Mouse (Mus musculus) embryo, embryonic 11.5 days (tissue): ENCODE results near the gene Ddx54.

ENCODE experiments used
- DNase-seq: peaks from one replicate; pipeline ENCODE4 v3.0.0-alpha.2; 2012; ENCODE audit warnings: low read depth, low spot score

Ddx54 gene

GRCm38 (mm10) chr5:120612442-120612821 lies at the start of gene Ddx54, which contains the start of gene Rita1:
Gene Ddx54, plus strand, starts transcription at chr5:120612739.
Gene Rita1, minus strand, starts transcription at chr5:120612589.
- peak; percentile 92 for DNase-seq

- DNase-seq: no peak
Measured at GRCm38 (mm10) chr5:120562956-120563913, 49.3 kb upstream of the Ddx54 start.

- no peak for DNase-seq
Measured at GRCm38 (mm10) chr5:120563914-120564311, 48.6 kb upstream of the Ddx54 start.

GRCm38 (mm10) chr5:120565171-120565905 lies 47.2 kb upstream of the Ddx54 start:
- no peak for DNase-seq

- no peak for DNase-seq
Measured at GRCm38 (mm10) chr5:120566101-120566500, 46.4 kb upstream of the Ddx54 start.

GRCm38 (mm10) chr5:120566681-120567252 lies 45.8 kb upstream of the Ddx54 start:
- no peak for DNase-seq

- no peak for DNase-seq
Measured at GRCm38 (mm10) chr5:120567253-120567701, 45.3 kb upstream of the Ddx54 start.

GRCm38 (mm10) chr5:120567761-120568211 lies 44.8 kb upstream of the Ddx54 start:
- no peak for DNase-seq

GRCm38 (mm10) chr5:120568336-120568768 lies 44.2 kb upstream of the Ddx54 start:
- no peak for DNase-seq

- DNase-seq: no peak
Measured at GRCm38 (mm10) chr5:120568964-120569363, 43.6 kb upstream of the Ddx54 start.

GRCm38 (mm10) chr5:120569791-120570190 lies 42.7 kb upstream of the Ddx54 start:
- no peak for DNase-seq

- no peak for DNase-seq
Measured at GRCm38 (mm10) chr5:120570289-120570897, 42.1 kb upstream of the Ddx54 start.

GRCm38 (mm10) chr5:120571056-120571740 lies 41.3 kb upstream of the Ddx54 start:
- DNase-seq: no peak

- no peak for DNase-seq
Measured at GRCm38 (mm10) chr5:120574469-120575063, 38.0 kb upstream of the Ddx54 start.

GRCm38 (mm10) chr5:120576781-120577301 lies 35.7 kb upstream of the Ddx54 start:
- DNase-seq: no peak

GRCm38 (mm10) chr5:120577935-120578441 lies 34.6 kb upstream of the Ddx54 start:
- DNase-seq: no peak

GRCm38 (mm10) chr5:120578504-120579081 lies 33.9 kb upstream of the Ddx54 start:
- DNase-seq: no peak

- no peak for DNase-seq
Measured at GRCm38 (mm10) chr5:120579211-120579897, 33.2 kb upstream of the Ddx54 start.
